10 mouse cellular contexts compared by ENCODE assay signal in the genomic region with DNA sequence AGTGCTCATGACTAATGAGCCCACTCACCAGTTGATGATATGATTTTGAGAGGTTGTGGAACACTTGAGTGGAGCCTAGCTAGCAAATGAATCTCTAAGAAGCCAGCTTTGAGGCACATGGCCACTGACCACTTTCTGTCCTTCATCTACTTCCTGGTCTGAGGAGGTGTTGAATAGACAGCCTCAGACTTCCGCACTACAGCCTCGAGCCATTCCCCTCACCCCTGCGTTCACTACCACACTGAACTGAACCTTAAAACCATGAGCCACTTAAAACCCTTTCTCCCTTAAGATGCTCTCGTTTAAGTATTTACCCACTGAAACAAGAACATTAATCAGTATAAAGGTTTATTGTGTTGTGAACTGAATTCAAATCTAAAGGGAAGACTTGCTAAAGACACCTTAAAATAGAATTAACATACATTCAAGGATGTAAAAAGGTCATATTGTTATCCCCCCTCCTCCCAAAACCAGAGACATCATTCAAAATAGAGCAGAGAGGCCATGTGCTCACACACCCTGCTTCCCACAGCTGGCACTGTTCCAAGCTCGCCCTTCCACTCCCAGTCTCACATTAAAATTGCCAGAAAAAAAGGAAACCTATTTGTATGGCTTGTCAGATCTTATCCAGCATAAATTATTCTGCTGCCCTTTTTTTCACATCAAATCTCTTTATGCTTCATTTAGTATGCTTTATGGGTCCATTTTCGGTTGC.
DNase-seq lines count a peak whose midpoint lies in the region; ATAC-seq and TF ChIP-seq lines count a peak whose summit lies in the region.
"Had no signal": no experiment of that assay in that cellular context is flagged by ENCODE, and none has a peak within 500 bp of the region (broad histone marks: within the 10 kb centered on the region; RNA-seq: fewer than 3 reads in every experiment).

No protein-coding gene starts in this region.

- no peak overlapping the region for H3K4me3 ChIP-seq in kidney, embryonic 16.5 days (ENCODE audit: low read length)
- no peak overlapping the region for H3K4me3 ChIP-seq in kidney, adult 2 months (ENCODE audit: insufficient read depth, low read depth, low read length)
- no peak overlapping the region for H3K4me3 ChIP-seq in forebrain, embryonic 13.5 days
- H3K4me3 ChIP-seq: myocyte had no signal

- no peaks in the 10 kb centered on the region for H3K36me3 ChIP-seq in kidney, embryonic 16.5 days (ENCODE audit: insufficient read depth, low read length)
- H3K36me3 ChIP-seq in kidney, adult 2 months (ENCODE audit: control insufficient read depth, insufficient read depth, low read length), result no peaks in the 10 kb centered on the region
- H3K36me3 ChIP-seq in forebrain, embryonic 13.5 days (ENCODE audit: poor library complexity, severe bottlenecking), result no peaks in the 10 kb centered on the region
- H3K36me3 ChIP-seq: G1E had no signal

- no peaks in the 10 kb centered on the region for H3K27me3 ChIP-seq in kidney, embryonic 16.5 days (ENCODE audit: insufficient read depth, low read length)
- no peaks in the 10 kb centered on the region for H3K27me3 ChIP-seq in kidney, adult 2 months (replicated peaks; ENCODE audit: control insufficient read depth, insufficient read depth, low read length)
- H3K27me3 ChIP-seq in forebrain, embryonic 13.5 days, result no peaks in the 10 kb centered on the region

- no peak overlapping the region for H3K9ac ChIP-seq in kidney, embryonic 16.5 days (replicated peaks; ENCODE audit: low read length)
- H3K9ac ChIP-seq in forebrain, embryonic 13.5 days, result no peak overlapping the region

- peak; percentile 82; the same call in 1 of the 2 replicates for ATAC-seq in kidney, embryonic 16.5 days (ENCODE audit: low FRiP score, low TSS enrichment)
- peak; percentile 82 for ATAC-seq in forebrain, embryonic 13.5 days
- ATAC-seq in erythroblast, adult 5-6 weeks (replicated peaks; ENCODE audit: low FRiP score, poor library complexity, severe bottlenecking), result no peak

- 0 out of 2 replicates have a peak, but pooled peaks cover 6% of the 10 kb centered on the region for H3K4me1 ChIP-seq in kidney, embryonic 16.5 days (ENCODE audit: insufficient read depth, low read length)
- H3K4me1 ChIP-seq in kidney, adult 2 months (ENCODE audit: control insufficient read depth, insufficient read depth, low read length), result no peaks in the 10 kb centered on the region
- peaks cover 14% of the 10 kb centered on the region for H3K4me1 ChIP-seq in forebrain, embryonic 13.5 days

- 43% methylated on average over 6 of the region's 6 CpGs for WGBS in kidney, embryonic 16.5 days
- whole genome bisulfite sequencing in kidney, adult 2 months, result 39% methylated on average over 6 of the region's 6 CpGs
- WGBS in forebrain, embryonic 13.5 days, result 30% methylated on average over 6 of the region's 6 CpGs

- TF ChIP-seq CTCF in kidney, adult 2 months (conservative IDR thresholded peaks at IDR 0.05; ENCODE audit: insufficient read depth, insufficient read length, low read depth, low read length), result no peak
- no peak for TF ChIP-seq CTCF in brain, embryonic 14.5 days (IDR thresholded peaks at IDR 0.05; ENCODE audit: borderline replicate concordance, extremely low read depth, insufficient read depth, insufficient read length)

- no peaks in the 10 kb centered on the region for H3K9me3 ChIP-seq in kidney, embryonic 16.5 days (ENCODE audit: low read length)
- H3K9me3 ChIP-seq in forebrain, embryonic 13.5 days (replicated peaks), result no peaks in the 10 kb centered on the region; the same call in 1 of the 2 replicates
- H3K9me3 ChIP-seq: G1E had no signal

- no peak for DNase-seq in kidney, adult 2 months
- DNase-seq in brain, embryonic 14.5 days (ENCODE audit: low read depth), result peak; percentile 88
- peak; percentile 13 for DNase-seq in mesoderm, embryonic 11.5 days (ENCODE audit: low read depth, low spot score)
- DNase-seq in layer of hippocampus, adult 8-10 months (ENCODE audit: low spot score in 2 of 2), result no peak
- DNase-seq: lung, adult 2 months had no signal

- H3K27ac ChIP-seq in kidney, embryonic 16.5 days (ENCODE audit: low read length), result no peak overlapping the region
- H3K27ac ChIP-seq in kidney, adult 2 months (ENCODE audit: insufficient read depth, low read depth, low read length), result no peak overlapping the region
- H3K27ac ChIP-seq in forebrain, embryonic 13.5 days, result peak overlapping the region; percentile 59

- no peak overlapping the region for H3K4me2 ChIP-seq in kidney, embryonic 16.5 days (replicated peaks; ENCODE audit: low read depth, low read length)
- no peak overlapping the region for H3K4me2 ChIP-seq in forebrain, embryonic 13.5 days

- TF ChIP-seq POLR2A in kidney, adult 2 months (IDR thresholded peaks at IDR 0.05; ENCODE audit: low read depth, low read length), result no peak
- TF ChIP-seq POLR2A in brain, embryonic 14.5 days (IDR thresholded peaks at IDR 0.05; ENCODE audit: borderline replicate concordance, extremely low read depth, insufficient read depth, insufficient read length, poor library complexity, severe bottlenecking), result no peak

Comparison
In these comparisons a context has a peak if more than half of its experiments do, and no peak if none do; other contexts are left out.
1. DNase-seq: peak in brain, embryonic 14.5 days (single experiment) and mesoderm, embryonic 11.5 days (single experiment); none in kidney, adult 2 months (single experiment) and layer of hippocampus, adult 8-10 months (0 of 2).